Mouse (Mus musculus): Measurements from ENCODE around the gene Ccnd3. TPM values are rescaled to one million over a fixed set of nuclear protein-coding genes. Genes with fewer than 3 reads are reported as not detected.

Gene Ccnd3
- 521 TPM for total RNA-seq (2023)

DNA sequence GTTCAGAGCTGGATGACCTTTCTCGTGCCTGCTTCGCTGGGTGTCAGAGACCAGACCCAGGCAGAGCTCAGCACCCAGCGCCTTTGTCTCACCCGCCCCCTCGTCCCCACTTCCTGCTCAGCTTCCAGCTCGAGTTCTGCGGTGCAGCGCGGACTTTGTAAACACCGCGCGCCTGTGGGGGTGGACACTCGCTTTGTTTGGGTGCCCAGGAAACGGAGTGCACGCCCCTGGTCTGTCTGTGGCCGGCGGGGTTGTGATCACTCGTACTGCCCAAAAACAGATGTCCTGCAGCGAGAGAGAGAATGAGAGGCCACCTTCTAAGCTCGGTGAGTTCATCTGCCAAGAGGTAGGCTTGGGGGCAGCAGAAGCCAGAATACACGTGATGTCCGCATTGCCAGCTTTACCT is at the start of gene Ccnd3:
Ccnd3 (plus strand) TSS at position 111 of the 406 bp plus-strand sequence.

DNA sequence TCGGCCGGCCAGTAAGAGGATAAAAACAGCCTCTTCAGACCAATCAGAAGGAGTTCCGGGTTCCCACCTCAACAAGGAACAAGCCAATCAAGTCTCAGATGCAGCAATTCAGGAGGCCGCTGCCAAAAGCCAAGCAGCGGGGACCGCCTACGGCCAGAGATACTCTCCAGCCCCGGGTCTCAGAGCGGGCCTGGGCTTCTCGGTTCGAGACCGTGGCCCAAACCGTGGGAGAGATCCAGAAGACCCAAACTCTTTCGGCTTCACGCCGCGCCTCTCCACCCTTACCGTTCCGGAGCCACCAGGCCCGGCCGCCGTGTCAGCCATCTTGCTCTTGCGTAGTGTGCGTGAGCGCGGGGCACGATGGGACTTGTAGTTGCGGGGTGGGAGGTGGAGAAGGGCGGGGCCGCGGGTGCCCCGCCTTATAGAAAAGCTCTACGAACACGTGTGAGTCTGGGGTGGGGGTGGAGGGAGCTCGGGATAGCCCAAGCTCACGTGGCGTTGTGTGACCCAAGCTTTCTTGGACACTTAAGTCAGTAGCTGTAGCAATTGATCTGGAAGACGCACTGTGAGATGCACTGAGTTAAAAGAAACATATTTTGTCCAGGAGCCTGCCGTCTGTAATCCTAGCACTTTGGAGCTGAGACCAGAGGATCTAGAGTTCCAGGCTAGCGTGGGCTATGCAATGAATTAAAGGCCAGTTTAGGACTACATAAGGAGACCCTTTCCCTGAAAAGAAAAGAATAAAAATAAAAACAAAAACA is 2.7 kb upstream of the Ccnd3 start, which contains the start of gene Taf8:
Taf8 (minus strand) TSS at position 347 of the 761 bp plus-strand sequence.

GRCm38 (mm10) chr17:47610849-47611660 is 106.2 kb downstream of the Ccnd3 start, which contains the start of the genes Bysl, Med20 and Gm20517:
TSS of gene Bysl (minus strand) at chr17:47611492.
TSS of gene Med20 (plus strand) at chr17:47611582.
TSS of gene Gm20517 (plus strand) at chr17:47611589.

DNA sequence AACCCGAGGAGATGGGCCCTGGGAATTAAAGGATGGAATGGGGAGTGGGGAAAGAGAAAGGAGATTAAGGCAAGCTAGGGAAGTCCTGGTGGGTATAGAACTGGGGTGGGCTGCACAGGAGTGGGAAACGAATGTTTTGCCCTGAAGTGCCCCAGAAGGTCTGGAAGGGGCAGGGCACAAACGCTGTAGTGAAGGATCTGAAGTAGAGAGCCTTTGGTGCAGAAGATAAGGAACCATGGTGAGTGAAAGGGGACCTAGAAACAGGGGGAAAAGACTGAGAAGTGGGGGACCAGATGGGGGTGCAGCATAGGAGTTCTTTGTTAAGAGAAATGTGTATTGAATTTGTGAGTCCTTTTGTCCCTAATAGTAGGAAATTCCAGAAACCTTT is 125.8 kb downstream of the Ccnd3 start, which contains the start of gene Usp49:
Usp49 (plus strand) TSS at position 13 of the 388 bp plus-strand sequence.

Other genes starting within 250 kb of the Ccnd3 start
- gene Mrps10, start 136.2 kb upstream of the Ccnd3 start, total RNA-seq (2023), result 21.2 TPM
- 3.9 TPM for gene Guca1b, start 119.7 kb upstream of the Ccnd3 start, total RNA-seq (2023)
- not detected for gene Guca1a, start 104.5 kb upstream of the Ccnd3 start, total RNA-seq (2023)
- gene AI661453, start 68.4 kb upstream of the Ccnd3 start, total RNA-seq (2023), result 0.15 TPM
- gene 1700001C19Rik, start 67.7 kb upstream of the Ccnd3 start, total RNA-seq (2023), result not detected
- 67.6 TPM for gene Taf8, start 2.8 kb upstream of the Ccnd3 start, total RNA-seq (2023)
- 16.6 TPM for gene Bysl, start 106.4 kb downstream of the Ccnd3 start, total RNA-seq (2023)
- gene Med20, start 106.5 kb downstream of the Ccnd3 start, total RNA-seq (2023), result 64.3 TPM
- 3.2 TPM for gene Gm20517, start 106.5 kb downstream of the Ccnd3 start, total RNA-seq (2023)
- gene Usp49, start 125.6 kb downstream of the Ccnd3 start, total RNA-seq (2023), result 6.3 TPM
- gene Tomm6, start 183.3 kb downstream of the Ccnd3 start, total RNA-seq (2023), result 129 TPM
- 1.7 TPM for gene Frs3, start 184.0 kb downstream of the Ccnd3 start, total RNA-seq (2023)
- gene Gm21981, start 189.4 kb downstream of the Ccnd3 start, total RNA-seq (2023), result 0.33 TPM
- not detected for gene Prickle4, start 189.7 kb downstream of the Ccnd3 start, total RNA-seq (2023)
- gene Pgc, start 221.8 kb downstream of the Ccnd3 start, total RNA-seq (2023), result not detected
- gene Tfeb, start 232.0 kb downstream of the Ccnd3 start, total RNA-seq (2023), result 36.4 TPM